Mouse (Mus musculus): ENCODE measurements around the gene Trim15.
"Not testable (repeated sequence)": the region's sequence is repeated elsewhere in the genome, so short reads cannot be mapped to it uniquely, and the experiment has no call there.

Trim15 gene

GRCm38 (mm10) chr17:36866719-36867527 lies at the start of gene Trim15:
TSS of gene Trim15 (minus strand) at chr17:36867210.
- DNase-seq (ENCODE audit: low spot score) = no peak

- DNase-seq (ENCODE audit: low spot score) = no peak
Observed at GRCm38 (mm10) chr17:36915076-36915475, 48.1 kb upstream of the Trim15 start.

- DNase-seq (ENCODE audit: low spot score) = peak; percentile 39
Observed at GRCm38 (mm10) chr17:36914108-36914507, 47.1 kb upstream of the Trim15 start.

GRCm38 (mm10) chr17:36912031-36912430 lies 45.0 kb upstream of the Trim15 start:
- DNase-seq (ENCODE audit: low spot score) = no peak

- DNase-seq (ENCODE audit: low spot score) = no peak
Observed at GRCm38 (mm10) chr17:36909802-36910201, 42.8 kb upstream of the Trim15 start.

GRCm38 (mm10) chr17:36908235-36908634 lies 41.2 kb upstream of the Trim15 start:
- DNase-seq (ENCODE audit: low spot score) = no peak

GRCm38 (mm10) chr17:36903651-36904050 lies 36.6 kb upstream of the Trim15 start:
- DNase-seq (ENCODE audit: low spot score) = no peak

GRCm38 (mm10) chr17:36900691-36901090 lies 33.7 kb upstream of the Trim15 start:
- no peak for DNase-seq (ENCODE audit: low spot score)

GRCm38 (mm10) chr17:36900001-36900400 lies 33.0 kb upstream of the Trim15 start:
- no peak for DNase-seq (ENCODE audit: low spot score)

- DNase-seq (ENCODE audit: low spot score) = no peak
Observed at GRCm38 (mm10) chr17:36899376-36899775, 32.4 kb upstream of the Trim15 start.

GRCm38 (mm10) chr17:36897552-36898205 lies 30.7 kb upstream of the Trim15 start, which contains the start of gene Trim31:
TSS of gene Trim31 (plus strand) at chr17:36898118.
- DNase-seq (ENCODE audit: low spot score) = no peak

GRCm38 (mm10) chr17:36897065-36897464 lies 30.1 kb upstream of the Trim15 start:
- DNase-seq (ENCODE audit: low spot score) = no peak

GRCm38 (mm10) chr17:36896583-36896982 lies 29.6 kb upstream of the Trim15 start:
- DNase-seq (ENCODE audit: low spot score) = no peak

GRCm38 (mm10) chr17:36893387-36893786 lies 26.4 kb upstream of the Trim15 start:
- DNase-seq (ENCODE audit: low spot score) = no peak

- no peak for DNase-seq (ENCODE audit: low spot score)
Observed at GRCm38 (mm10) chr17:36892362-36892761, 25.4 kb upstream of the Trim15 start.

GRCm38 (mm10) chr17:36891496-36891895 lies 24.5 kb upstream of the Trim15 start:
- not testable (repeated sequence) for DNase-seq (ENCODE audit: low spot score)

GRCm38 (mm10) chr17:36890073-36890903 lies 23.3 kb upstream of the Trim15 start, which contains the start of gene Trim40:
TSS of gene Trim40 (minus strand) at chr17:36890123.
- no peak for DNase-seq (ENCODE audit: low spot score)

- no peak for DNase-seq (ENCODE audit: low spot score)
Observed at GRCm38 (mm10) chr17:36885132-36885790, 18.3 kb upstream of the Trim15 start.

- no peak for DNase-seq (ENCODE audit: low spot score)
Observed at GRCm38 (mm10) chr17:36883350-36883749, 16.3 kb upstream of the Trim15 start.

- DNase-seq (ENCODE audit: low spot score) = no peak
Observed at GRCm38 (mm10) chr17:36874636-36875035, 7.6 kb upstream of the Trim15 start.

GRCm38 (mm10) chr17:36869955-36870810 lies 3.2 kb upstream of the Trim15 start:
- DNase-seq (ENCODE audit: low spot score) = no peak
